Mouse (Mus musculus): Measurements from ENCODE around the gene Tapbpl. TPM values are rescaled to one million over a fixed set of nuclear protein-coding genes. Genes with fewer than 3 reads are reported as not detected.
A peak's percentile ranks its signal among the peaks of the same experiment; 100 is the strongest.

The Tapbpl gene
- polyA plus RNA-seq, 1 experiment from 2014 or later: 1.8 TPM

GRCm38 (mm10) chr6:125234520-125234828 lies 2.8 kb upstream of the Tapbpl start:
- Histone ChIP-seq H3K4me3 (ENCODE audit: low read depth, low read length) (no peak overlapping the region), H3K27me3 (ENCODE audit: control insufficient read depth, insufficient read depth, low read length) (no peaks in the 10 kb centered on the region), H3K9me3 (ENCODE audit: control insufficient read depth, low read length) (no peaks in the 10 kb centered on the region), H3K36me3 (ENCODE audit: control insufficient read depth, insufficient read depth, low read length) (no peaks in the 10 kb centered on the region), H3K27ac (ENCODE audit: low read depth, low read length) (no peak overlapping the region), H3K4me2 (ENCODE audit: low read depth, low read length, severe bottlenecking) (no peak overlapping the region), H3K4me1 (replicated peaks; ENCODE audit: control insufficient read depth, insufficient read depth, low read length) (peaks cover 12% of the 10 kb centered on the region; the same call in 1 of the 2 replicates), H3K9ac (ENCODE audit: low read length) (no peak overlapping the region)
- no peak for ATAC-seq (replicated peaks; ENCODE audit: low FRiP score)
- no peak for DNase-seq (ENCODE audit: low spot score)
- WGBS: 82% methylated on average over 5 of the region's 5 CpGs

- Histone ChIP-seq H3K4me2 (ENCODE audit: low read depth, low read length, severe bottlenecking) (no peak overlapping the region), H3K9ac (ENCODE audit: low read length) (no peak overlapping the region), H3K4me3 (ENCODE audit: low read depth, low read length) (no peak overlapping the region), H3K9me3 (ENCODE audit: control insufficient read depth, low read length) (no peaks in the 10 kb centered on the region), H3K27ac (ENCODE audit: low read depth, low read length) (no peak overlapping the region), H3K4me1 (replicated peaks; ENCODE audit: control insufficient read depth, insufficient read depth, low read length) (peaks cover 12% of the 10 kb centered on the region; the same call in 1 of the 2 replicates), H3K27me3 (ENCODE audit: control insufficient read depth, insufficient read depth, low read length) (no peaks in the 10 kb centered on the region), H3K36me3 (ENCODE audit: control insufficient read depth, insufficient read depth, low read length) (no peaks in the 10 kb centered on the region)
- ATAC-seq (replicated peaks; ENCODE audit: low FRiP score) (no peak), DNase-seq (ENCODE audit: low spot score) (no peak)
- WGBS: 63% methylated on average over 7 of the region's 7 CpGs
Measured at GRCm38 (mm10) chr6:125233816-125234519, 2.3 kb upstream of the Tapbpl start.

- Histone ChIP-seq H3K4me3 (ENCODE audit: low read depth, low read length) (no peak overlapping the region), H3K27me3 (ENCODE audit: control insufficient read depth, insufficient read depth, low read length) (no peaks in the 10 kb centered on the region), H3K4me1 (replicated peaks; ENCODE audit: control insufficient read depth, insufficient read depth, low read length) (peaks cover 12% of the 10 kb centered on the region; the same call in 1 of the 2 replicates), H3K27ac (ENCODE audit: low read depth, low read length) (no peak overlapping the region), H3K9me3 (ENCODE audit: control insufficient read depth, low read length) (no peaks in the 10 kb centered on the region), H3K9ac (ENCODE audit: low read length) (no peak overlapping the region), H3K36me3 (ENCODE audit: control insufficient read depth, insufficient read depth, low read length) (no peaks in the 10 kb centered on the region), H3K4me2 (ENCODE audit: low read depth, low read length, severe bottlenecking) (no peak overlapping the region)
- 79% methylated on average over 6 of the region's 6 CpGs for WGBS
- no peak for DNase-seq (ENCODE audit: low spot score)
- no peak for ATAC-seq (replicated peaks; ENCODE audit: low FRiP score)
Measured at GRCm38 (mm10) chr6:125232516-125232915, 856 bp upstream of the Tapbpl start.

- Histone ChIP-seq H3K4me3 (ENCODE audit: low read depth, low read length) (peak overlapping the region; percentile 32; the same call in 1 of the 2 replicates), H3K36me3 (ENCODE audit: control insufficient read depth, insufficient read depth, low read length) (no peaks in the 10 kb centered on the region), H3K4me2 (ENCODE audit: low read depth, low read length, severe bottlenecking) (peak overlapping the region; percentile 60), H3K27me3 (ENCODE audit: control insufficient read depth, insufficient read depth, low read length) (no peaks in the 10 kb centered on the region), H3K9ac (ENCODE audit: low read length) (peak overlapping the region; percentile 64; the same call in 1 of the 2 replicates), H3K4me1 (replicated peaks; ENCODE audit: control insufficient read depth, insufficient read depth, low read length) (peaks cover 12% of the 10 kb centered on the region; the same call in 1 of the 2 replicates), H3K9me3 (ENCODE audit: control insufficient read depth, low read length) (no peaks in the 10 kb centered on the region), H3K27ac (ENCODE audit: low read depth, low read length) (no peak overlapping the region)
- ATAC-seq (replicated peaks; ENCODE audit: low FRiP score) (no peak), DNase-seq (ENCODE audit: low spot score) (no peak)
- WGBS: 61% methylated on average over 4 of the region's 4 CpGs
Measured at GRCm38 (mm10) chr6:125232045-125232437, 381 bp upstream of the Tapbpl start.

GRCm38 (mm10) chr6:125230571-125230970 lies 1.1 kb downstream of the Tapbpl start:
- Histone ChIP-seq H3K4me2 (ENCODE audit: low read depth, low read length, severe bottlenecking) (no peak overlapping the region), H3K27ac (ENCODE audit: low read depth, low read length) (no peak overlapping the region), H3K9me3 (ENCODE audit: control insufficient read depth, low read length) (no peaks in the 10 kb centered on the region), H3K9ac (ENCODE audit: low read length) (no peak overlapping the region), H3K27me3 (ENCODE audit: control insufficient read depth, insufficient read depth, low read length) (no peaks in the 10 kb centered on the region), H3K36me3 (ENCODE audit: control insufficient read depth, insufficient read depth, low read length) (no peaks in the 10 kb centered on the region), H3K4me3 (ENCODE audit: low read depth, low read length) (no peak overlapping the region), H3K4me1 (replicated peaks; ENCODE audit: control insufficient read depth, insufficient read depth, low read length) (peaks cover 12% of the 10 kb centered on the region; the same call in 1 of the 2 replicates)
- DNase-seq (ENCODE audit: low spot score) (no peak), ATAC-seq (replicated peaks; ENCODE audit: low FRiP score) (0 out of 2 replicates have a peak, but pooled peaks have one; percentile 29)
- 61% methylated on average over 9 of the region's 9 CpGs for WGBS

GRCm38 (mm10) chr6:125225518-125226115 lies 6.0 kb downstream of the Tapbpl start:
- Histone ChIP-seq H3K27ac (ENCODE audit: low read depth, low read length) (no peak overlapping the region), H3K9ac (ENCODE audit: low read length) (no peak overlapping the region), H3K4me3 (ENCODE audit: low read depth, low read length) (no peak overlapping the region), H3K36me3 (ENCODE audit: control insufficient read depth, insufficient read depth, low read length) (no peaks in the 10 kb centered on the region), H3K4me1 (replicated peaks; ENCODE audit: control insufficient read depth, insufficient read depth, low read length) (peaks cover 1% of the 10 kb centered on the region; the same call in 1 of the 2 replicates), H3K27me3 (ENCODE audit: control insufficient read depth, insufficient read depth, low read length) (no peaks in the 10 kb centered on the region), H3K9me3 (ENCODE audit: control insufficient read depth, low read length) (no peaks in the 10 kb centered on the region), H3K4me2 (ENCODE audit: low read depth, low read length, severe bottlenecking) (no peak overlapping the region)
- 85% methylated on average over 5 of the region's 5 CpGs for WGBS
- DNase-seq (ENCODE audit: low spot score) (peak; percentile 4), ATAC-seq (replicated peaks; ENCODE audit: low FRiP score) (no peak)

- Histone ChIP-seq H3K4me3 (ENCODE audit: low read depth, low read length) (no peak overlapping the region), H3K27me3 (ENCODE audit: control insufficient read depth, insufficient read depth, low read length) (no peaks in the 10 kb centered on the region), H3K4me2 (ENCODE audit: low read depth, low read length, severe bottlenecking) (no peak overlapping the region), H3K9me3 (ENCODE audit: control insufficient read depth, low read length) (no peaks in the 10 kb centered on the region), H3K4me1 (replicated peaks; ENCODE audit: control insufficient read depth, insufficient read depth, low read length) (no peaks in the 10 kb centered on the region), H3K36me3 (ENCODE audit: control insufficient read depth, insufficient read depth, low read length) (no peaks in the 10 kb centered on the region), H3K27ac (ENCODE audit: low read depth, low read length) (no peak overlapping the region), H3K9ac (ENCODE audit: low read length) (no peak overlapping the region)
- DNase-seq (ENCODE audit: low spot score) (peak; percentile 16), ATAC-seq (replicated peaks; ENCODE audit: low FRiP score) (no peak)
- WGBS: 82% methylated on average over 3 of the region's 3 CpGs
Measured at GRCm38 (mm10) chr6:125222577-125222976, 9.1 kb downstream of the Tapbpl start.

GRCm38 (mm10) chr6:125222146-125222545 lies 9.5 kb downstream of the Tapbpl start:
- Histone ChIP-seq H3K4me3 (ENCODE audit: low read depth, low read length) (no peak overlapping the region), H3K27ac (ENCODE audit: low read depth, low read length) (no peak overlapping the region), H3K9ac (ENCODE audit: low read length) (no peak overlapping the region), H3K9me3 (ENCODE audit: control insufficient read depth, low read length) (no peaks in the 10 kb centered on the region), H3K4me1 (replicated peaks; ENCODE audit: control insufficient read depth, insufficient read depth, low read length) (no peaks in the 10 kb centered on the region), H3K27me3 (ENCODE audit: control insufficient read depth, insufficient read depth, low read length) (no peaks in the 10 kb centered on the region), H3K4me2 (ENCODE audit: low read depth, low read length, severe bottlenecking) (no peak overlapping the region), H3K36me3 (ENCODE audit: control insufficient read depth, insufficient read depth, low read length) (no peaks in the 10 kb centered on the region)
- WGBS: 74% methylated on average over 2 of the region's 2 CpGs
- peak; percentile 25 for DNase-seq (ENCODE audit: low spot score)
- no peak for ATAC-seq (replicated peaks; ENCODE audit: low FRiP score)

All from forebrain, embryonic 11.5 days (tissue).